Mouse (Mus musculus) megakaryocyte, embryonic 14.5 days (primary cell): Measurements from ENCODE around the gene Riiad1.

Experiments
- FLI1 ChIP-seq: IDR thresholded peaks from 2 replicates; pipeline ENCODE4 v1.6.1; 2012; ENCODE audit warnings: low read length, inconsistent platforms, mixed read lengths
- GATA1 ChIP-seq: IDR thresholded peaks from 3 replicates; pipeline ENCODE4 v1.6.1; 2012; ENCODE audit warnings: mixed read lengths, low read length, inconsistent platforms, borderline replicate concordance

- TF ChIP-seq GATA1 (no peak), FLI1 (no peak)
Measured at GRCm38 (mm10) chr3:94497162-94497561, 17.0 kb upstream of the Riiad1 start.
